Mouse (Mus musculus): Measurements from ENCODE around the gene Aqp9. TPM values are rescaled to one million over a fixed set of nuclear protein-coding genes. Genes with fewer than 3 reads are reported as not detected.

Gene Aqp9
- polyA plus RNA-seq, 1 experiment from 2014 or later: 0.21 TPM

GRCm38 (mm10) chr9:71159686-71160085 is 8.8 kb downstream of the Aqp9 start:
- no peak for ATAC-seq
- TF ChIP-seq CTCF (IDR thresholded peaks at IDR 0.05; ENCODE audit: low read depth): no peak
- WGBS: 68% methylated on average over 5 of the region's 5 CpGs

GRCm38 (mm10) chr9:71159060-71159626 is 9.3 kb downstream of the Aqp9 start:
- H3K9me3 ChIP-seq (ENCODE audit: control insufficient read depth): no peaks in the 10 kb centered on the region
- H3K36me3 ChIP-seq (ENCODE audit: control insufficient read depth, insufficient read depth): no peaks in the 10 kb centered on the region
- 68% methylated on average over 7 of the region's 7 CpGs for WGBS
- H3K4me2 ChIP-seq (replicated peaks; ENCODE audit: low read depth): no peak overlapping the region
- no peak overlapping the region for H3K27ac ChIP-seq (ENCODE audit: low read depth, low read length)
- no peak for TF ChIP-seq CTCF (IDR thresholded peaks at IDR 0.05; ENCODE audit: low read depth)
- H3K9ac ChIP-seq (ENCODE audit: low read depth, low read length): no peak overlapping the region
- no peak for ATAC-seq
- H3K27me3 ChIP-seq (replicated peaks; ENCODE audit: control insufficient read depth, insufficient read depth, low read length): no peaks in the 10 kb centered on the region
- no peaks in the 10 kb centered on the region for H3K4me1 ChIP-seq (replicated peaks; ENCODE audit: control insufficient read depth, insufficient read depth, low read length)
- H3K4me3 ChIP-seq (ENCODE audit: low read depth, low read length): no peak overlapping the region

More at GRCm38 (mm10) chr9:71159686-71160085, 8.8 kb downstream of the Aqp9 start:
- Histone ChIP-seq H3K27ac (ENCODE audit: low read depth, low read length) (no peak overlapping the region), H3K4me1 (replicated peaks; ENCODE audit: control insufficient read depth, insufficient read depth, low read length) (0 out of 2 replicates have a peak, but pooled peaks cover under 1% of the 10 kb centered on the region), H3K9ac (ENCODE audit: low read depth, low read length) (no peak overlapping the region), H3K4me2 (replicated peaks; ENCODE audit: low read depth) (no peak overlapping the region), H3K9me3 (ENCODE audit: control insufficient read depth) (no peaks in the 10 kb centered on the region), H3K4me3 (ENCODE audit: low read depth, low read length) (no peak overlapping the region), H3K27me3 (replicated peaks; ENCODE audit: control insufficient read depth, insufficient read depth, low read length) (no peaks in the 10 kb centered on the region), H3K36me3 (ENCODE audit: control insufficient read depth, insufficient read depth) (no peaks in the 10 kb centered on the region)

GRCm38 (mm10) chr9:71157921-71158646 is 10.4 kb downstream of the Aqp9 start:
- Histone ChIP-seq H3K4me3 (ENCODE audit: low read depth, low read length) (no peak overlapping the region), H3K9ac (ENCODE audit: low read depth, low read length) (no peak overlapping the region), H3K9me3 (ENCODE audit: control insufficient read depth) (no peaks in the 10 kb centered on the region), H3K27ac (ENCODE audit: low read depth, low read length) (no peak overlapping the region), H3K36me3 (ENCODE audit: control insufficient read depth, insufficient read depth) (no peaks in the 10 kb centered on the region), H3K4me2 (replicated peaks; ENCODE audit: low read depth) (no peak overlapping the region), H3K4me1 (replicated peaks; ENCODE audit: control insufficient read depth, insufficient read depth, low read length) (no peaks in the 10 kb centered on the region), H3K27me3 (replicated peaks; ENCODE audit: control insufficient read depth, insufficient read depth, low read length) (no peaks in the 10 kb centered on the region)
- no peak for TF ChIP-seq CTCF (IDR thresholded peaks at IDR 0.05; ENCODE audit: low read depth)
- ATAC-seq: no peak
- WGBS: 79% methylated on average over 15 of the region's 15 CpGs

- TF ChIP-seq CTCF (IDR thresholded peaks at IDR 0.05; ENCODE audit: low read depth): no peak
- no peak for ATAC-seq
- WGBS: 72% methylated on average over 9 of the region's 9 CpGs
These were observed 11.9 kb downstream of the Aqp9 start for GRCm38 (mm10) chr9:71156447-71157035.

GRCm38 (mm10) chr9:71155399-71156005 is 13.0 kb downstream of the Aqp9 start:
- WGBS: 85% methylated on average over 7 of the region's 7 CpGs
- Histone ChIP-seq H3K9ac (ENCODE audit: low read depth, low read length) (no peak overlapping the region), H3K36me3 (ENCODE audit: control insufficient read depth, insufficient read depth) (no peaks in the 10 kb centered on the region), H3K9me3 (ENCODE audit: control insufficient read depth) (no peaks in the 10 kb centered on the region), H3K27ac (ENCODE audit: low read depth, low read length) (no peak overlapping the region), H3K4me2 (replicated peaks; ENCODE audit: low read depth) (no peak overlapping the region), H3K4me3 (ENCODE audit: low read depth, low read length) (no peak overlapping the region), H3K4me1 (replicated peaks; ENCODE audit: control insufficient read depth, insufficient read depth, low read length) (no peaks in the 10 kb centered on the region), H3K27me3 (replicated peaks; ENCODE audit: control insufficient read depth, insufficient read depth, low read length) (no peaks in the 10 kb centered on the region)
- TF ChIP-seq CTCF (IDR thresholded peaks at IDR 0.05; ENCODE audit: low read depth): no peak
- ATAC-seq: no peak

More at GRCm38 (mm10) chr9:71156447-71157035, 11.9 kb downstream of the Aqp9 start:
- Histone ChIP-seq H3K4me2 (replicated peaks; ENCODE audit: low read depth) (no peak overlapping the region), H3K9ac (ENCODE audit: low read depth, low read length) (no peak overlapping the region), H3K4me3 (ENCODE audit: low read depth, low read length) (no peak overlapping the region), H3K4me1 (replicated peaks; ENCODE audit: control insufficient read depth, insufficient read depth, low read length) (no peaks in the 10 kb centered on the region), H3K27ac (ENCODE audit: low read depth, low read length) (no peak overlapping the region), H3K27me3 (replicated peaks; ENCODE audit: control insufficient read depth, insufficient read depth, low read length) (no peaks in the 10 kb centered on the region), H3K36me3 (ENCODE audit: control insufficient read depth, insufficient read depth) (no peaks in the 10 kb centered on the region), H3K9me3 (ENCODE audit: control insufficient read depth) (no peaks in the 10 kb centered on the region)

GRCm38 (mm10) chr9:71151386-71151785 is 17.1 kb downstream of the Aqp9 start:
- no peaks in the 10 kb centered on the region for H3K9me3 ChIP-seq (ENCODE audit: control insufficient read depth)
- WGBS: 64% methylated on average over 6 of the region's 6 CpGs

More at GRCm38 (mm10) chr9:71151386-71151785, 17.1 kb downstream of the Aqp9 start:
- H3K4me2 ChIP-seq (replicated peaks; ENCODE audit: low read depth): no peak overlapping the region
- no peaks in the 10 kb centered on the region for H3K27me3 ChIP-seq (replicated peaks; ENCODE audit: control insufficient read depth, insufficient read depth, low read length)
- H3K27ac ChIP-seq (ENCODE audit: low read depth, low read length): no peak overlapping the region
- H3K4me3 ChIP-seq (ENCODE audit: low read depth, low read length): no peak overlapping the region
- no peaks in the 10 kb centered on the region for H3K36me3 ChIP-seq (ENCODE audit: control insufficient read depth, insufficient read depth)
- ATAC-seq: no peak
- TF ChIP-seq CTCF (IDR thresholded peaks at IDR 0.05; ENCODE audit: low read depth): no peak
- H3K9ac ChIP-seq (ENCODE audit: low read depth, low read length): no peak overlapping the region
- no peaks in the 10 kb centered on the region for H3K4me1 ChIP-seq (replicated peaks; ENCODE audit: control insufficient read depth, insufficient read depth, low read length)
